Mouse (Mus musculus) spleen, adult 18-20 months (tissue): ENCODE measurements around the gene Hpgd.
"Not testable (repeated sequence)": the region's sequence is repeated elsewhere in the genome, so short reads cannot be mapped to it uniquely, and the experiment has no call there.

Experiments used
- DNase-seq, 2 experiments: peaks; one replicate each; pipeline ENCODE4 v3.0.0; 2022; ENCODE audit warnings: mixed read lengths in 2 of 2

The Hpgd gene

DNA sequence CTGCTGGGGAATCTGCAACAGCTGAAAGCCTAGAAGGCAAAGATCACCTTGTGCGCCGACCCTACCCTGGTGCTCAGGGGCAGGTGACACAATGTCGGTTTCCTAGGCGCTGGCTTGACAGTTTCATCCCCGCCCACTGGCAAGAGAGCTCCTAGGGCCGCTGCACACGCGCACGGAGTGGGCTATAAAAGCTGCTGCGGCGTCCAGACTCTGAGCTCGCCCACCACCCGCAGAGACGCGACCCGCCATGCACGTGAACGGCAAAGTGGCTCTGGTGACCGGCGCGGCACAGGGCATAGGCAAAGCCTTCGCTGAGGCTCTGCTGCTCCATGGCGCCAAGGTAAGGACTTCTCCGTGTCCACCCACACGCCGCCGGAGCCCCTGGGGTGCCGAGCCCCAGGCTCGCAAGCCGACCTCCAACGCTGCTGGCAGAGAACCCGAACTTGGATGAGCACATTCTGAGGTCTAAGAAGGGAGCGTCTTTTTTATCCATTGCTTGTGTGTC, at the start of gene Hpgd:
Hpgd (plus strand) TSS at position 213 of the 505 bp plus-strand sequence.
- peak; percentile 9 to 10 for DNase-seq

DNA sequence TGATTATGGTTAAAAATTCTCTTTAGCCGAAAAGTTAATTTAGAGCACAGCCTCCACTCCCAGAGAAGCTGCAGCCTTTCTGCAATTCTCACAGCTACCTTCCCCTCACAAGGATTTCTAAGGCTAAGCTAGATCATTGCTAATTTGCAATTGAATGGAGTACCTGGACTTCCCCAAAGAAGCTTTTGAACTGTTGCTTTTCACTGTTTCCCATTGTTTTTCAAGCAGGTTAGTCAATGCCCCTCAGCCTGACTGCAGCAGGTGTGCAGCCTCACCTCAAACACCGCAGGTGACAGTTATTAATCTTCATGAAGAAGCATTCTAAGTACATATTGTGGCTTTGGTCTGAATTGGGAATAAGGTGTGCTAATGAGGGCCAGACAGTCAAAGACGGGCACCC, 42.7 kb upstream of the Hpgd start:
- DNase-seq: not testable (repeated sequence)

DNA sequence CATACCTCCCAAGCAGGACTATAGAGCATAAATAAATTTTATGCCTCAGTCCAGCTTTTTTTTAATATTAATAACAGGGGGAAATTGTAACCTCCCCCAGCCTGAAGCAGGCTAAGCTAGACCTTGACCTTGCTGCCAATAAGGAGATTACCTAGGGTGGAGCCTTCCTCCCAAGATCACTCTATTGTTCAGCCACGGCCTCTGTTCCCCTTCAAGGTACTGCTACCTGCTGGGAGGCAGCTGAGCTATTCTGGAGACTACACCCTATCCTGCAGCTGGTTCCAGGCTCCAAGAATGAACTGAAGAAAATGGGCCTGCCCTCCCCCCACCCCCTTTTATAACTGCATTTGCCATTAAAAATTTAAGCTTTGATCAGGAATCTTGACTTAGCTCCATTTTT, 42.1 kb upstream of the Hpgd start:
- no peak for DNase-seq

DNA sequence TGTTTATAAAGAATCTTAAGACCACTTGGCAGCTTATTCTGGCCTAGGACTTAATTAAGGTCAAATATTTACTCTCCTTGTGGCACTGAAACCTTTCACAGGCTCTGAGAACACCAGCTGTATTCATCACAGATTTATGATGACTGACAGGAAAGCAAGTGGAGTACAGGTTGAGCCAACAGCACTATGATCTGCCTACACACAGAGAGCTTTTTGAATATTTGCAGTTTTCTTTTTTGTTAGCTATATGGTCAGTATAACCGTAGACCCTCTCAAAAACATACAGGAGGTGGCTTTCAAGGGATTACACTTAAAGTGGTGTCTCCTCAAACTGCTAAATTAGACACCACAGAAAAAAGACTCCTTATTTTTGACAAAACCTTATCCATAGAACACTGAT, 33.2 kb upstream of the Hpgd start:
- no peak for DNase-seq

DNA sequence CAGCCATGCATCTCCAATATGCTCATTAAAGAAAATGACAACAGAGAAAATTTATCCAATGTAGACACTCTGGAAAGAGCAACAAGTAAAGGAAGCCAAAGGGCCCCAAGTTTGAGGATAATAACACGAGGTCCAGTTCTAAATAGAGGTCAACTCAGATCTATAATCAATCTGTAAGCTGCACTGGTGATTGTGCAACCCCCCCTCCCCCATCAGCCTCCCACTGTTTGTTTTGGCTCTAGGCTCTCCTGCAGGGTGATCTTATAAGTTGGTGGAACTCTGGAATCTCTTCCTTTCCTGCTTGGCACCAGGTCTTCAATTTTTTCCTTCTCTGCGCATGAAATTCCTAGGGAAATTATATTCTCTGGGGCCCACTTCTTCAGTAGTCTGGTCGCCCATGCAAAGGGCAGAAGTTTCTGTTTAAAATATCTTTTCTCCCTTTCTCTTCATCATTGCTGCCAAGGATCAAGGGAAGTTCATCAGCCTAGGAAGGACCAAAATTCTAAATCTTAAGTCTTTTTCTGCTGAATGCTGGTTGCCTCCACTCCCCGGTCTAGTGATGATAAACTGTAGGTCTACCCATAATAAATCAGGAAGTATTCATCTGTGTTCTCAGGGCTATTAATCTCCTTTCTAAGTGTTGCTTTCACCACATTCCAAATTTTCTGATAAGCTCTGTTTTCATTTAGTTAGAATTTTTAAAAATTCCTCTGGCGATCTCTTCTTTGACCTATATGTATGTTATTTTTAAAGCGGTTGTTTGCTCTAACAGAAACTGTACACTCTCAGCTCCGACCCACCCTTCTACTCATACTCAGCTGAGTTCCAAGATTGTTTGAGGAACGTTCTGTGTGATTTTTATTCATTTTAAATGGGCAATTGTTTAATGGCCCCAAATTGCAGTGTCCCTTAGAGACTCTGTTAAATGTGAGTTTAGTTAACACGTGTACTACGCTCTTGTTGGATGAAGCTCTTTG, 24.4 kb upstream of the Hpgd start:
- DNase-seq: no peak

DNA sequence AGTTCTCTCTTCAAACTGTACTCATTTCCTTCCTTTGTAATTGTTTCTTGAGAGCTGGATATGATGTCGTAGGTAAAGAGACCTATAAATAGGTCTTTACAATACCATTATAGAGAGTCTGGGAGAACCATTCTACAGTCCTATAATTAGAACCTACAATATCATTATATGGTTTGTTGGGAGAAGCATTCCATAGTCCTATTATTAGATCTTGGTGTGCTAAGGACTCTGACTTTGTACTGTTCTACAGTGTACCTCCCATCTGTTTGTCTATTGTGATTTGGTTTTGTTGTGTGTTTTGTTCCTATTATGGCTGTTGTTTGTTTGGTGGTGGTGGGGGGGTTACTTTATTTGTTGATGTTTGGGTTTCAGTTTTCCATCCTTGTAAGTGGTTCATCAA, 21.5 kb upstream of the Hpgd start:
- DNase-seq: no peak

DNA sequence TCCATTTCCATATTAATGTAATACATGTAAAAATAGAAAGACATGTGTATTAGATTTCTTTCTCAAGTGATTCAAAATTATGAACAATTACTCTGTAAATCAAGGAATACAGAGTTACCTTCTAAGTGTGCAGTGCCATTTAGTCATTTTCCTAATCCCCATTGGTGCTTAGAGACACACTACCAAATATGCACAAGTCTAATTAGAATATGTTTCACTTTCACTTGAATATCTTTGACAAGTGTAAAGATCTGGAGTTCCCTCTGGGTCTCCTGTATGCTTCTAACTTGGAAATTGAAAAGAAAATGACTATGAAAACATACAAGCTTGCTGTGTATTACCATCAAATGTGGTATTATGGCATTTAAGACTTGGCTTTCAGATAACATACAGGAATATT, 19.1 kb upstream of the Hpgd start:
- DNase-seq: no peak

DNA sequence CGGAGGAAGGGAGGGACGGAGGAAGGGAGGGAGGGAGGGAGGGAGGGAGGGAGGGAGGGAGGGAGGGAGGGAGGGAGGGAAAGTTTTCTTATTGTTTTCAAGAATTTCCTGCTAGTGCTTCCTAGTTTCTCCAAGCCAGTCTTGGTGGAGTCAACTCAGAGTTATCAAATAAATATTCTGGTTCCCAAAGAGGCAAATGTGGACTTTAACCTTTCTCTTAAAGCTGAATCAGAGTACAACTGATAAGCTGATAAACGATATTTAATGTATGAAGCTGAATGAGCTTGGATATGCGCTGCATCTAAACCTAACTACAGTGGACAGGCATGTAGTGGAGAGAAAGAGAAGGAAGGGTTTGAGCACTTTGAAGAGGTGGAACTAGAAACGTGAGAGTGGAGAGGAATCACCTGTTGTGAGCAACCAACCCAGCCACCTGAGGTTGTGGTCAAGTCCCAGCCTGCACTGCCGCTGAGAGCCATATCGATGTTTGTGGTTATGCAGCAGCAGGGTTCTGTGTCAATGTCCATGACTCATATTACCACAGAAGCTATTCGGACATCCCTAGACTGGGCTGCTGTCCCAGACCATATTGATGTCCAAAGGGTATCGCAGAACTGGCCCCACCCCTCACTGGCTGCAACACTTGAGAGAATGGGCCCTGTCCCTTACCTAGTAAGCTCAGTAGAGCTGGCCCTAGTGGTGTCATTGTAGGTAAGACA, 16.4 kb upstream of the Hpgd start:
- DNase-seq: no peak

DNA sequence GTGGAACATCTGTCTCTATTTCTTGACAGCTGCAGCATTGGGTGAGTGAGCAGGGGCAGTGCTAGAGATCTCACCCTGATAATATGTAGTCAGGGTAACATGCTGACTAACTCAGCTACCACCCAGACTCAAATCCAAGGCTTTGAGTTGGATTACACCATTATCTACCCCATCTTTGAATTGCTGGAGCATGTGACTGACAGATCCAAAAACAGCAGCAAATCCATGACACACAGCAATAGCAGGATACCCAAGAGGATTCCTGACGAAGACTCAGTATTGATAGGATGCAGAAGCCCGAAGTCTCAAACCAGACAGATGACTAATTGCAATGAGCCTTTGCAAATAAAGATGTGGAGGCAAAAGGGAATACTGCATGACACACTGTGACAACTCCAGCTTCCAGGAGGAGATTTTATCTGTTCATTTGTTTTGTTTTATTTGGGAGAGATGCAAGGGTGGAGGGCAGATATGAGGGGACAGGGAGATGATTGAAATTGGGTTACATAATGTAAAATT, 15.8 kb upstream of the Hpgd start:
- no peak for DNase-seq

DNA sequence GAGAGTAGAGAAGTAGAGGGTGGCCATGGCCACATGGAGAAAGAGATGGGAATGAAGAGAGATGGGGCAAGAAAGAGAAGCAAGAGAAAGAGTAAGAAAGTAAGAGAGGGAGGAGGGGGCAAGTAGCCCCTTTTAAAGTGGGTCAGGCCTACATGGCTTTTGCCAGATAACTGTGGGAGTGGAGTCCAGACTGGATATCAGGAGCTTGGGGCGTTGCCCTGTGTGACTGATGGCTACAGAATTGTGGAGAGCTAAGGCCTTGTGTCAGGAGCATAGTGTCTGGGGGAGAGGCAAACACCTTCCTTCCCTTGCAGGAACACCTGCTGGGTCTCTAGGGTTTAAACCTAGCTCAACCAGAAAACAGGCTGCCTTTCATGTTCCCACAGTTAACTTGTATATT, 10.4 kb upstream of the Hpgd start:
- DNase-seq: no peak

DNA sequence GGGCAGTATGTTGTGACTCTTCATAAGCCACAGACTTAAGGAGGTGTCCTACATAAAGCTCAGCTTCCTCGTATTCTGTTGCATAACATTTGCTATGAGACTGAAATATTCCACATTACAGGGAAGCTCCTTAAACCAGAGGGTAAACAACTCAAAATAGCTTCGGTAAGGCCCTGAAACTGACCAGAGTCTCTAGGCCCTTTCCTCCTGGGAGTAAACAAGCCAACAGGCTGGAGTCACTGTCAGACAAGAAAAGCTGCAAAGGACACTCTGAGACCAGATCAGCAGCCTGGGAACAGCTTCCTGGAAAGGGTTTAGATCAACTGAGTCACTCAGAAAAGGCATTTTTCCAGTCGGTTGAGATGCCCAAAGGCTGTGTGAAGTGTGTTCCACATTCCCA, 9.4 kb upstream of the Hpgd start:
- no peak for DNase-seq

DNA sequence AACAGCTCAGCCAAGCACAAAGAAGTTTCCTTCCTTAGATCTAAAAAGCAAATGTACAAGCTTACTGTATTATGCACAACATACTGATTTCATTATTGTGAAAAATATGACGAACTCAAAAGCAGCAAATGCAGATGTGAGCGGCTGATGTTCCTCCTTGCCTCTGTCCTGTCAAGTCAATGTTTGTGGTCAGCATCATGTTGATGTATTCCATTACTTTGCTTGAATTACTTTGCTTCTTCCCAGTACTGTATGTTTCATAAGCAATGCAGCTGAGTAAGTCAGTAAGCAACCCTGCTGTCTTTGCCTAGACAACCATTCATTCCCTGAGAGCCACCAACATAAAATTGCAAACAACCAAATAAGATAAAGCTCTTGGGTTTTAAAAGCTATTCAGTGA, 7.7 kb upstream of the Hpgd start:
- DNase-seq: no peak

DNA sequence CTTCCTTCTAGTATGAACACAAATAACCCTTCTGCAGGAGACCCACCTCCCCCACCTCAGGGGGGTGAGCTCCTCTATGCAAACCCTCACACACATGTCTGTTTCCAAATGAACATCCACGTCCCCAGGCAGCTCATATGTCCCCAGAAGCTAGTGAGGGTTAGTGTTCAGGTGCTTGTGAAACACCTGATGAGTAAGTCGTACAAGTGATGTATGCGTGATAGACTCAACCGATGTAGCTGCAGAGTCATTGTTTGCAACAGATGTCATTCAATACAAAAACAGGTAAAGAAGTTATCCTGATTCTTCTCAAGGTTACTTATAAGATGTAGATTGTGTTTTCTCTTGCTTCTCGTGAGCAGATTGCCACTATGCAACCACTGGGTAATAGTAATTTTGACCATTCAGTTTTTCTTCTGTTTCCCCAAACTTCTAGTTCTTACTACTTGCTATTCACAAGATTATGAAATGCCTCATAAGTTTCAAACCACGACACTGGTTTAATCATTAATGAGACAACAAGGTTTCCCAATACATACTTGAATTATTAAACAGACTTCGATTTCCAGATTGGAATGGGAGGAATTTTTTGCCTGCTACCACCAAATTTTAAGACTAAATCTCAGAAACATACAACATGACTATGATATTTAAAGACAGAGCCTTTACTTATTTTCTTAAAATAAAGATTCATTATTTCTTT, 6.9 kb upstream of the Hpgd start:
- no peak for DNase-seq

DNA sequence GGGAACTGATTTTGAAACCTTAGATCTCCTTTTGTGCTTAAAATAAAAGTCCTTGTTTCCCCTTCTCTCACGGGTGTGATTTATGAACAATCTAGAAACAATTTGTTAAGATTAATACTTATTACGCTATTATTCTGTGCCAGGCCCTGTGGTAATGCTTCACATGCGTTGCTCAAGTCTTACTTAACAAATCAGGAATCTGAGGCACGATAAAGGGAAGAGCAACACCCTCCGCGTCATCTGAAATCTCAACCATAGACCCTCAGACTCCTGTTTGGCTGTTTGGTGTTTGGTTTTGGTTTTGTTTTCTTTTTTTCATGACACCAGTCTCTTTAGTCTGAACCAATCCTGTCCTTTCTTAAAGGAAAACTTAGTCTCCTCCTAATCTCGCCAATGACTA, 2.1 kb upstream of the Hpgd start:
- no peak for DNase-seq

DNA sequence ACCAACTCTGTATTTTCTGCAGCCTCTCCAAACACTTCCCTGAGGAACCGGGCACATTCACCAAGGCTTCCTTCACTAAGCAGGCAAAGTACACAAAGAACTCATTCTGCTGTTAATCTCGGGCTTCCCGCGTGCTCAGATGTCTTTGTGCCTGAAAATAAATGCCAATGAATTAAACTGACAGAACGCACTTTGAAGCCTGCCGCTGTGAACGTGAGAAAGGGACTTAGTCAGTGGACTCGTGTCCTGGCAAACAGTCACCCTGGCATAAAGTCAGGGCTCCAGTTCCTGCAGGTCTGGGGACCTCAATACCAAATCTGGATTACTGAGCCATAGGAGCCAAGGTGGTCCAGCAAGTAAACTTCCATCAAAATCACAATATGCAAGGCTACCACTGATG, 905 bp upstream of the Hpgd start:
- DNase-seq: no peak

DNA sequence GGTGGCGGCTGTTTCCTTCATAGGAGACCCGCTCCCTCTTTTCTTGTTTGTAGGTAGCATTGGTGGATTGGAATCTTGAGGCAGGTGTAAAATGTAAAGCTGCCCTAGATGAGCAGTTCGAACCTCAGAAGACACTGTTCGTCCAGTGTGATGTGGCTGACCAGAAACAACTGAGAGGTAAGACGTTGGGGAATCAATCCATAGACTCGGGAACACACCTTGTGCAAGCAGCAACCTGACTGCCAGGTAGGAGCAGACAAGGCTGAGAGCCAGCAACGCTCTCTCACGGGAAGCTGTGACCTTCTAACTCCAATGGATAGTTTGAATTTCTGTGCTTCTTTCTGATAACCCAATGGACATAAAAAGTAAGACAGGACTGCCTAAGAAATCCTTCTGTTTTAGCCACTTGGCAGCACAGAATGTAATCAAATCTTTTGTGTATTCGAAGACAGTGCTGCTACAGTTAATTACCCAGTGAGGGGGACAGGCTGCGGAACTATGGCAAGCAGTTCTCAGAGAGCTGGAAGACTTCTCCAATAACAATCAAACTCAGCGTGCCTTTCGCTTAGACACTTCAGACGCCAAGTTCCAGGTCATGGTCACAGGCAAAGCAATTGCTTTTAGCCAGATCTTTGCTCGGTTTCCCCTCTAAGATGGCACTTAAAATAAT, 636 bp downstream of the Hpgd start:
- no peak for DNase-seq

DNA sequence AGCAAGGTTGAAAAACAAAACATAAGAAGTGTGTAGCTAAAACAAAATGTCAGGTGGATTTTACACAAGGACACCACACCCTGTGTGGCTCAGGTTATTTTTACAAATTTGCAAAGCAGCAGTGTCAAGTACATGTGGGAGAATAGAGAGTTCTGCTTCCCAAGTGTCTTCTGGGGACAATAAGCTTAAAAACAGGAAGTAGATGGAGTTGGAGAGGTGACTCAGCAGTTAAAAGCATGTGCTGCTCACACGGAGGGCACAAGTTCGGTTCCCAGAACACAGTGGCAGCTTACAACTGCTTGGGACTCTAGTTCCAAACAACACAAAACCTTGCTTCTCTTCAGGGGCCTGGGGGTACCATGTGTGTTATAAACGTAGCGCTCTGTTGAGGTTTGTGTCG, 5.0 kb downstream of the Hpgd start:
- DNase-seq: no peak

DNA sequence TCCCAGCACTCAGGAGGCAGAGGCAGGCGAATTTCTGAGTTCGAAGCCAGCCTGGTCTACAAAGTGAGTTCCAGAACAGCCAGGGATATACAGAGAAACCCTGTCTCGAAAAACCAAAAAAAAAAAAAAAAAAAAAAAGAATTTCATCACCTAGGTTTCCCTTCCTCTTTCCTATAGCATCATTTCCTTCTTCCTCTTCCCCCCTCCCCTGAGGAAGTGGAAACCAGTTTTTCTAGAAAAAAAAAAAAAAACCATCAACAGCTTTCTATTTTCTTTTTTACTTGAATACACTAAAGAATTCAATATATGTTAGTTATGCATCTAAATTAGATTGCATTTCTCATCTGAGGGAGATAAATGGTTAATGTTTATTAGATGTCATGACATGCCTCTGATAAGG, 6.9 kb downstream of the Hpgd start:
- DNase-seq: not testable (repeated sequence)

DNA sequence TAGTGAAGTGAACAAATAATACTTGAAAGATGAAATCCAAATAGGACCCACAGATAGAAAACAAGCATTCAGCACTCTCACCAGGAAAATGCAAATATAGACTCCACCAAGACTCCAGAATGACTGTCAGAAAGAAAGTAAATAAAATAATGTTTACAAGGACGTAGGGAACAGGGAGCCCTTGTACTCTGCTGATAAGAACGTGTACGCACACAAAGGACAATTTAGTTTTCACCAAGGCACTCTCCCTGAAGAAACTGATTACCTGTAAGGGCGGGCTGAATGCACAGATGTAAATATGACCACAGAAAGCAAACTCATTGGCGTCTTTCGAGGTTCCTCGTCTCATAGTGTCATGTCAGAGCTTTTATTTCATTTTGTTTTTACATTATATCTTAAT, 10.2 kb downstream of the Hpgd start:
- no peak for DNase-seq

DNA sequence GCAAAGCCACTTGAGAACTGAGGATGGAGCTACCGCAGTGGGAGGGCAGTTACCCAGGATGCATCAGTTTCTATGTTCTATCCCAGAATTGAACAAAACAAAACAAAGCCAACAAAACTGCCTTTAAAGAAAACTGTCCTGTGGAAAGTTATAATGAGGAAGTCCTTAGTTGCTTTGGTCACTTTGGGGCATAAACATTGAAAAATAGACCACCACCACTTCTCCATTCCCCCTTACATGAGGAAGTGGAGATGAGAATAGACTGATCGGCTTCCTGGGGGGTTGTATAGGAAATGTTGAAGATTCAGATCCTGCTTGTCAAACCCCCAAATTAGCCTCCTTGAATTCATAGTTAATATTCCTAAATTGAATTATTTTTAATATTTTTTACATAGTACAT, 19.2 kb downstream of the Hpgd start:
- DNase-seq: no peak

DNA sequence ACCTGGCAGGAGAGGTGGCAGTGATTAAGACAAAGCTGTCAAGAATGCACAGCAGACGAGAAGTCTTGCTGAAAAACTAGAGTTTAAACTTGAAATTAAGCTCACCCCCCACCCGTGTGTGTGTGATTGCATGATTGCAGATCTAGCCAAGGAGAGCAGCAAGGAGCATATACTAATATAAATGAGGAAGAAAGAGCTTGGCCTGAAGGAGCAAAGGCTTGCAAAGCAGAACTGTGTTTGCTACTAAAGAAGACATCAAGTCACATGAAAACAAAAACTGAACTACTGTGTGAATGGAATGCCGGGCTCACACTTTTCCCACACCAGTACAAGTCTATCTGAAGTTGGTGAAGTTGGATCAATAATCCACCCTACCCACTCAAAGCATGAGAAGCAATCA, 20.8 kb downstream of the Hpgd start:
- DNase-seq: no peak

DNA sequence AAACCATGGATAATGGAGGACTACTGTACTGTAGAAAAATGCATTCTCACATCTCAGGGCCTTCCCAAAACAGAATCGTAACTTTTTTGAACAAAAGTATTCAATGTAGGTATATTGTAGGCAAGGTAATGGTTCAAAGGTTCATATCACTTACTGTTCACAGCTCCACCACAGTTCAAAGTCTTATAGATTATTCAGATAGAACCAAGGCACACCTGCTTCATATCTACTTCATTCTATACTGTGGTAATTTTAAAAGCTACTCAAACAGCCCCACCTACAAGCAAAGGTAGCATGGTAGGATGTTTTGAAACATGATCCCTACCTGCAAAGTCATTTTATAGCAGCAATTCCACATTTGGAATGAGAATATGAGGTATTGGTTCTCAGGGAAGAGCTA, 28.9 kb downstream of the Hpgd start:
- DNase-seq: no peak

DNA sequence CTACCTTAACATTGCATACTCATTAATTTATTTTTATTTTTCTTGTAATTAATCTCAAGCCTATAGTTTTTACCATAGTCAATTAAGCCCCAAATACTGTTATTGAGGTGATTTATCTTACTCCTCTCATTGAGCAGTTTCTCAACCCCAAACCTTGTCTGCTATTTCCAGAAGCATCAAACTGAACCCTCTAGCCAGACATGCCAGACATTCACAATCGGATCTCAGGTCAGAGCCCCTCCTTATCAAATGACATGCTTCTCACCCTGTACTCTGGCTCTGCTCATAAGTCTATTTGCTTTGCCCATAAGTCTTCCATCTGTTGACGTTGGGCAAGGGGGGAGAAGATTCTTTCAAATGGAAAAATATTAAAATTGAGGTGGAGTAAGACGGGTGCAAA, 33.3 kb downstream of the Hpgd start:
- no peak for DNase-seq
